Mouse (Mus musculus) kidney, adult 11 months (tissue): ENCODE measurements around the gene Nbl1.

Experiments
- DNase-seq: peaks from one replicate; pipeline ENCODE4 v3.0.0; 2022

The Nbl1 gene

DNA sequence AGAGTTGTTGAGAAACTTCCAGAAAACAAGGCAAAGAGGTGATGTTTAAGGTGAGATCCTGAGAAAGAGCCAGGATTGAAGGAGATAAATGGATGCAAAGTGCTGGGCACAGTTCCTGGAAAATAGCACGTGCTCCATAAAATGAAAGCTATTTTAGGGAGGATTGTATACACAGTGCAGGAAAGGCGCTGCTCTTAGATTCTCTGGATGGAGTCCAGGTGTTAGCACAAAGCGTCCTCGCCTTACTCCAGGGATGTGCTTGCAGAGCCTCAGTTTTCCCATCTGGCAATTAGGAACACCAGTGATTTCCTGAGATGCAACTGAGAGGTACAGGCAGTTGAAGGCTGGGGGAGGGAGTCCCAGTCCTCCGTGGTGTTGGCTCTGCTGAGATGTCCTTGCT, 3.4 kb upstream of the Nbl1 start:
- no peak for DNase-seq

GRCm38 (mm10) chr4:139095406-139095805, 2.6 kb upstream of the Nbl1 start:
- DNase-seq: peak; percentile 69

DNA sequence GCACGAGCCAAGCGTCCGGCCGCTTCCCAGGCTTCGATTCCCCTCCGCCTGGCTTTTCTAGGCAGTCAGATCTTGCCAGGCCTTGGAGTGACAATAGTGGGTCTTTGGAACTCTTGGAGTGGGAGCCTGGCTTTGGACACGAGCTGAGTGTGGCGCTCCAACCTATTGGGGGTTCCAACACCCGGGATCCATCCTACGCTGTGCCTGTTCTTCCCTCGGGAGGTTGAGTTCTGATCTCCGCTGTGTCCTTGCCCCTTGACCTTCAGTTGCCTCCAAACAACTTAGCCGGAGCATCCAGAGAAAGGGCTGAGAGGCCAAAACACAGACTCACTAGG, 370 bp upstream of the Nbl1 start:
- DNase-seq: no peak

- DNase-seq: no peak
Observed at GRCm38 (mm10) chr4:139091478-139092355, 1.1 kb downstream of the Nbl1 start.

GRCm38 (mm10) chr4:139091066-139091465, 1.7 kb downstream of the Nbl1 start:
- no peak for DNase-seq

- no peak for DNase-seq
Observed at GRCm38 (mm10) chr4:139090303-139090940, 2.4 kb downstream of the Nbl1 start.

DNA sequence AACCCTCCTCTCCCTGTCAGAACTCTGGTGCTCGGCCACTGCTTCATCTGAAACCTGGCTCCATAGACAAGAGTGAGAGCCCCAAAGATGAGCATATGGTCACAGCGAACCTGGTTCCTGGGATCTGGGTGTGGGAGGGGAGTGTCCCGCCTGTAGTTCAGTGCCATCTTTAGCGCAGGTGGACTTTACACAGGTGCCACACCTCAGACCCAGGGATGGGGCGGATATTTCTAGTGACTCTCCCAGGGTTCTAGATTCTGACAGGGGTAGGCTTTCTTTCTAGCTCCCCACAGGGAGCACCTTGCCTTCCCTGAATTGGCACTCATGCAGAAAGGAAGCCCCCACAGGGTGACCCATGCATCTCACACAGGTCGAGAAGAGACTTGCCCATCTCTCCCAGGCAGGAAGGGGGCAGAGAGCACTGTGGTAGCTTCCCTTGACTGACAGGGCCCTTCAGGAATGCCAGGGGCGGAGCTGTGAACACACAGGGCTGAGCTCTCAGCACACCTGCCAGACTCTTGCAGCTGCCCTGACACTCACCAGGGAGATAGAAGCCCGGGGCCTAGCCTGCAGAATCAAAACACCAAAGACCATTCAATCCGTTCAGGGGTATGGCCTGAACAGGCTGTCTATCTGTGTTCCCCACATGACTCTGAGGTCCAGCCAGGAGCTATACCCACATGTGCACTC, 3.7 kb downstream of the Nbl1 start:
- DNase-seq: peak; percentile 51

DNA sequence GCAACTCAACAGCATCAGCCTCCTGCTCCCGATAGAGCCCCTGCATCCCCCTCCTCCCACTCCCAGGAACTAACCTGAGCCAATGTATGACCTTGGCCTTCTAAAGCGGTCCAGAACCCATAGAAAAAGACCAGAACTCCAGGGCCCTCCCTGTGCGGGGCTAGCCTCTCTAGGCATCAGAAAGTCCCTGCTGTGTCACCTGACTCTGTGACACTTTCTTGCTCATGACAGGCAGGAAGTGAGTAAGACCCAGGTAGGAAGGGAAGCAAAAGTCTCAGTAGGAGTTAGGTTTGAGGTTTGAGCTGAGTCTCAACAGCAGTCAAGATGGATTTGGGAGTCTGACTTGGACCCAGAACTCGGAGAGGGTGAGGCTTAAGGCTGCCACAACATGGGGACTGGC, 5.8 kb downstream of the Nbl1 start:
- DNase-seq: no peak

- DNase-seq: peak; percentile 61
Observed at GRCm38 (mm10) chr4:139086037-139086436, 6.8 kb downstream of the Nbl1 start.

GRCm38 (mm10) chr4:139085337-139085736, 7.5 kb downstream of the Nbl1 start:
- no peak for DNase-seq

GRCm38 (mm10) chr4:139082790-139083564, 9.8 kb downstream of the Nbl1 start:
- no peak for DNase-seq

GRCm38 (mm10) chr4:139081270-139081931, 11.4 kb downstream of the Nbl1 start:
- no peak for DNase-seq

DNA sequence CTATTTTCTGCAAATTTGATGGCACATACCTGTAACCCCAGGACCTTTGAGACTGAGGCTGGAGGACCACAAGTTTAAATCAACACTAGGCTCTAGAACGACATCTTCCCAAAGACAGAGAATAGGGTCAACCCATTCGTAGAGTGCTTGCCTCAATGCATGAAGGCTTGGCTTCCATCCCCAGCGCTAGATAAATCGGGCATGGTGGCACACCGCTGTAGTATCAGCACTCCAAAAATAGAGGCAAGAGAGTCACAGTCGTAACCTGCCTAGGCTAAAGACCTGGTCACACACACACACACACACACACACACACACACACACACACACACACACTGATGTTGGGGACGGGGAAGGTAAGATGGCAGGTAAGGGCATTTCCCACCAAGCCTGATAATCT, 12.5 kb downstream of the Nbl1 start:
- DNase-seq: no peak

DNA sequence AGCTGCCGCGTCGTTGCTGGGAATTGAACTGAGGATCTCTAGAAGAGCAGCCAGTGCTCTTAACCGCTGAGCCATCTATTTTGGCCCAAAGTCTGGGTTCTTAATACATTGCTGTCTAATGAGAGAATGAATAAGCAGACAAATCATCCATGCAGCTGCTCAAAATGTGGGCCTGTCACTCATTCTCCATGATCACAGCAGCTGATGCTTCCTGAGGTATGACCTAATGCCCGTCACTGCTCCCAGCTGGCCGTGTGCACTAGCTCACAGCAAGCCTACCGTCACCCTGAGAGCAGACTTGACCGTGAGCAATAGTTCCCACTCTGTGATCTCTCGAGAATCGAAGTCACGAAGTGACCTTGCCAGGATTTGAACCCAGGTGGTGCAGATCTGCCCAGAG, 13.4 kb downstream of the Nbl1 start:
- DNase-seq: no peak

- DNase-seq: no peak
Observed at GRCm38 (mm10) chr4:139078726-139079125, 14.1 kb downstream of the Nbl1 start.

GRCm38 (mm10) chr4:139078313-139078712, 14.5 kb downstream of the Nbl1 start:
- DNase-seq: no peak

DNA sequence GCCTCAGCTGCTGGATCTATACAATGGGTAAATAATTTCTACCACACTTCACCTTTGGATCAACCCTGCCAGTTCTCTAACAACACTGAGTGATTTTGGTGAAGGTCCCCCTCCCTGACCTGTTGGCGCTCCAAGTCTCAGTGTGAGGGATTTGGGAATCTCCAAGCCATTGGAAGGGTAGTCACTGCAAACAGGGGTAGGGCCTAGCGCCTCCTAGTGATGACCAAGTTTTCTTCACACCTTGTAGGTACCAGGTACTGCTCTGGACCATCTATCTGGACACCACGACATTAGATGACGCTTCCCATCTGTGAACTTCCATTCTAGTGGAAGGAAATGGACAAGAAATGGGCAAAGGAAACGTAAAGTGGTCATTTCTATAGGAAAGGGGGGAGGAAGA, 16.9 kb downstream of the Nbl1 start:
- no peak for DNase-seq

GRCm38 (mm10) chr4:139075041-139075711, 17.6 kb downstream of the Nbl1 start, which contains the start of gene Htr6:
Gene Htr6, minus strand, starts transcription at chr4:139075570.
- no peak for DNase-seq

DNA sequence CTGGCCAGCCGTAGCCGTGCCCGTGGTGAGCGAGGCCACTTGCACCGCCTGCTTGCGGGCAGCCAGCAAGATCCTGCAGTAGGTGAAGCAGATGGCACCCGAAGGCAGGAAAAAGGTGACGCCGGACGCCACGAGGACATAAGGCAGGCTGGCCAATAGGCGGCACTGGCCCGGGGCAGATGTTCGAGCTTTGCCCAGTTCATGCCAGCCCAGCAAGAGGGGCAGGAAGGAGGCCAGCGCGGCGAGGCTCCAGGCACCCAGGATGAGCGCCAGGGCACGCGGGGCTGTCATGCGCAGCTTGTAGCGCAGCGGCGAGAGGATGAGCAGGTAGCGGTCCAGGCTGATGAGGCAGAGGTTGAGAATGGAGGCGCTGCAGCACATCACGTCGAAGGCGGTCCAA, 18.7 kb downstream of the Nbl1 start:
- DNase-seq: no peak

GRCm38 (mm10) chr4:139068287-139068686, 24.5 kb downstream of the Nbl1 start:
- DNase-seq: no peak

DNA sequence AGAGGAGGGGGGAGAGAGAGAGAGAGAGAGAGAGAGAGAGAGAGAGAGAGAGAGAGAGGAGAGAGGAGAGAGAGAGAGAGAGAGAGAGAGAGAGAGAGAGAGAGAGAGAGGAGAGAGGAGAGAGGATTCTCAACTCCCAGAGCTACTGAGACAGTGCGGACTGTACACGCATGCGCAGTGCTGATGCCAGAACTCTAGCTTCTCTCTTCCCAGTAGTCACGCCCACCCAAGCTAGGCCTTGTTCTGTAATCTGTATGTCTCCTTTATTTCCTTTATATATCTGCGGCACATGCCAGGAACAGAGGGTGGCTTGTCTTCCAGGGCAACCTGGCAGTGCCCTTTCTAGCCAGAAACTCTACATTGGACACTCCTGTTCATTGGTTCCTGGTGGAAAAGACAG, 28.0 kb downstream of the Nbl1 start:
- no peak for DNase-seq

DNA sequence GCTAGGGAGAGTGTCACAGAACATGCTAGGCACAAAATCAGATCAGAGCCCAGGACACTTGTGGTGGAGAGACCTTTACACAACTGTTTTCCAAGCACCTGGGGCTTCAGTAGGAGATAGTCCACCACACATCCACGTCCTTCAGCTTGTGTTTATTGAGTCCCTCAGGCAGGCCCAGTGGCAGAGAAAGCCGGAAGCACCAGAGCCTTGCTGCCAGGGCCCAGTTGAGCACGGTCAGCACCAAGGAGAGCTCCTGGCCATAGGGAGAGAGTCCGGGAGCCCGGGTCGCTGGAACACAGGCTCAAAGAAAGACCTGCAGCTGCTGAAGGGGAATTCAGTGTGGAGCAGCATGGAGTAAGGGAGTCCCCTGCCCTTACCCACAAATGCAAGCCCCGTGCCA, 33.2 kb downstream of the Nbl1 start:
- DNase-seq: no peak
